Mouse (Mus musculus) neural tube, embryonic 14.5 days (tissue): ENCODE measurements around the gene Sorbs1. TPM values are rescaled to one million over a fixed set of nuclear protein-coding genes. Genes with fewer than 3 reads are reported as not detected.

Experiments
- ATAC-seq: fragments of 200-750 bp; cut with Nextera tagmentation; 2 replicates; pipeline ENCODE4 v1.8.0; 2017; ENCODE audit warnings: low read depth, mild to moderate bottlenecking, moderate TSS enrichment, moderate library complexity
- H3K27ac ChIP-seq: fragments of 300-500 bp; sonication (generic); 2 replicates; pipeline ENCODE4 v1.5.1; 2014; ENCODE audit warnings: low read depth, mild to moderate bottlenecking, control low read depth, low read length, moderate library complexity, mixed read lengths
- H3K27me3 ChIP-seq: fragments of 300-500 bp; sonication (generic); 2 replicates; pipeline ENCODE4 v1.6.1; 2014; ENCODE audit warnings: low read length; ENCODE audit not compliant: control insufficient read depth, insufficient read depth
- H3K36me3 ChIP-seq: fragments of 300-500 bp; sonication (generic); 2 replicates; pipeline ENCODE4 v1.6.1; 2014; ENCODE audit warnings: low read length, mixed read lengths; ENCODE audit not compliant: control insufficient read depth, insufficient read depth
- H3K4me1 ChIP-seq: fragments of 300-500 bp; sonication (generic); 2 replicates; pipeline ENCODE4 v1.6.1; 2014; ENCODE audit warnings: low read length; ENCODE audit not compliant: control insufficient read depth, insufficient read depth
- H3K4me2 ChIP-seq: fragments of 300-500 bp; sonication (generic); 2 replicates; pipeline ENCODE4 v1.6.1; 2014; ENCODE audit warnings: mild to moderate bottlenecking, low read depth, low read length, control low read depth
- H3K4me3 ChIP-seq: fragments of 300-500 bp; sonication (generic); 2 replicates; pipeline ENCODE4 v1.5.1; 2014; ENCODE audit warnings: low read depth, low read length, control low read depth, mixed read lengths
- H3K9ac ChIP-seq: fragments of 300-500 bp; sonication (generic); replicated peaks from 2 replicates; pipeline ENCODE4 v1.6.1; 2014; ENCODE audit warnings: low read depth, mild to moderate bottlenecking, control low read depth, low read length, mixed read lengths
- H3K9me3 ChIP-seq: fragments of 300-500 bp; sonication (generic); 2 replicates; pipeline ENCODE4 v1.6.1; 2016; ENCODE audit warnings: low read length; ENCODE audit not compliant: control insufficient read depth
- WGBS: fragments of 180-500 bp; shearing (Covaris S2); extraction: QIAGEN DNeasy Blood & Tissue Kit; methylation state at CpG from one replicate; pipeline ENCODE4 v1.1.7; 2014; 5-methylcytosine and 5-hydroxymethylcytosine counted together
- polyA plus RNA-seq: library from polyadenylated mRNA; unstranded; fragments of >200 nt; fragmentation: Nextera tagmentation; extraction: Ambion mirVana; gene quantifications from 2 replicates; pipeline ENCODE4 v1.2.1, GENCODE M21; 2014

Sorbs1 gene
- polyA plus RNA-seq, 1 experiment from 2014 or later = 117 TPM

DNA sequence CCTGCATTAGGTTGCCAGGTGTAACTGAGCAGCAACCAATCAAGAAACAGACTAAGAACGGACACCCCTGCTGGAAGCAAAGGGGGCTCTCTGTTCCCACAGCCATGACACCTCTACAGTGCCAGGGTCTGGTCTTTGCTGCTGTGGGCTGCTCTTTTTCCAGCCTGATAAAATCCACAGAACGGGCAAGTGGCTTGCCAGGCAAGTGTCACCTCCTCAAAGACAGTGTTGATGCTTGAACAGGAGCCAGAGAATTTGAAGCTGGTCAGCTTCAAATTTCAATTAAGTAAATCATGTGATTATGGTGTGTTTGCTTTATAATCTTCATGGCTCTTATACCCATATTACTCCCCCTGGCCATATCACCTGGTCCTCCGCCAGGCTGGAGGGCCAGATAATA lies 166.7 kb downstream of the Sorbs1 start:
- no peak for ATAC-seq
- no peak overlapping the region for H3K4me3 ChIP-seq
- no peaks in the 10 kb centered on the region for H3K27me3 ChIP-seq
- no peak overlapping the region for H3K27ac ChIP-seq
- H3K9me3 ChIP-seq = no peaks in the 10 kb centered on the region
- no peak overlapping the region for H3K9ac ChIP-seq
- 86% methylated on average over 3 of the region's 3 CpGs for WGBS
- no peak overlapping the region for H3K4me2 ChIP-seq
- H3K4me1 ChIP-seq = peaks cover 5% of the 10 kb centered on the region; the same call in 1 of the 2 replicates
- no peaks in the 10 kb centered on the region; the same call in 1 of the 2 replicates for H3K36me3 ChIP-seq

DNA sequence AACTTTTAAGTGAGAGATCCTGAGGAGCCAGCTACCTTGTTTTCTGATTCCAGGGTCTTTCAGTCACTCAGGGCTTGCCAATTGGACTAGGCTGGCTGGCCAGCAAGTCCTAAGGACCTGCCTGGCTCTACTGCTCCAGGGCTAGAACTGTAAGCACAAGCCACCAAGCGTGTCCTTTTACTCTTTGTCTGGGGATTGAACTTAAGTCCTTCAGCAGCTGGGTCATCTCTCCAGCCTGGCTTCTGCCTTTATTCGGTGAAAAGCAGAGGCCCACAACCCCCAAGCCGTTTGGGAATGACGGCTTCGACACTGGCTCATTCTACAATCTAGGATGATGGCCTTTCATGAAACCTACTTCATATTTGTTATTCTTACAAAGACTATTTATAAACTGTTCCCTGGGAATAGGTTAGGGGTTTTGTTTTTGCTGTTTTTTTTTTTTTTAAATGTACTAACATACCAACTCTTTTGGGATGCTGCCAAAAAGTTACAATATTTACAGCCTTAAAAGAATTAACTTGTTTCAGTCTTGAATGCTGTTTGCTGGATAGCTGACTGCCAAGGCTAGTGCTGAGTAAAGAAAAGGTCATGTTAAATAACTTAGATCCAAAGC lies 167.2 kb downstream of the Sorbs1 start:
- H3K4me3 ChIP-seq = no peak overlapping the region
- no peak overlapping the region for H3K4me2 ChIP-seq
- H3K4me1 ChIP-seq = peaks cover 5% of the 10 kb centered on the region; the same call in 1 of the 2 replicates
- no peaks in the 10 kb centered on the region for H3K27me3 ChIP-seq
- H3K9me3 ChIP-seq = no peaks in the 10 kb centered on the region
- no peak overlapping the region for H3K9ac ChIP-seq
- no peaks in the 10 kb centered on the region; the same call in 1 of the 2 replicates for H3K36me3 ChIP-seq
- no peak for ATAC-seq
- peak overlapping the region; percentile 16; the same call in 1 of the 2 replicates for H3K27ac ChIP-seq
- WGBS = 62% methylated on average over 5 of the region's 5 CpGs

DNA sequence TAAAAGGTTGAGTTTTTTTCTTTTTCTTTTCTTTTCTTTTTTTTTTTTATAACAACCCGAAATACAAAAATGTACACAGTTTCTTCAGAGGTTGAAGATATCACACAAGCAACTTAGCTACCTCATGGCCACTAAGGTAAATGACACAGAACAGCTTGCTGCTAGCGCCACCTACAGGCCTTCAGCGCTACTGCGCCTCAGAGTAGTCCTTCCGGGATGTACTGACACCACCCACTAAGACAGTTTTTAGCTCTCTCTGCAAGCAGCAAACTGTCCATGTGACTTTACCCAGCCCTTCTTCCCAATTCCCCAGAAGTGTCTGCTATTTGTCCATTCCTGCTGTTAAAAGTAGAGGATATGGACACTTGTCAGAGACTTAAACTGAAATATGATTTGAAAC lies 167.9 kb downstream of the Sorbs1 start:
- H3K4me3 ChIP-seq = no peak overlapping the region
- no peaks in the 10 kb centered on the region for H3K27me3 ChIP-seq
- ATAC-seq = no peak
- H3K36me3 ChIP-seq = no peaks in the 10 kb centered on the region; the same call in 1 of the 2 replicates
- peaks cover 5% of the 10 kb centered on the region; the same call in 1 of the 2 replicates for H3K4me1 ChIP-seq
- no peaks in the 10 kb centered on the region for H3K9me3 ChIP-seq
- 15% methylated on average over 5 of the region's 5 CpGs for WGBS
- H3K4me2 ChIP-seq = no peak overlapping the region
- H3K9ac ChIP-seq = no peak overlapping the region
- H3K27ac ChIP-seq = no peak overlapping the region

DNA sequence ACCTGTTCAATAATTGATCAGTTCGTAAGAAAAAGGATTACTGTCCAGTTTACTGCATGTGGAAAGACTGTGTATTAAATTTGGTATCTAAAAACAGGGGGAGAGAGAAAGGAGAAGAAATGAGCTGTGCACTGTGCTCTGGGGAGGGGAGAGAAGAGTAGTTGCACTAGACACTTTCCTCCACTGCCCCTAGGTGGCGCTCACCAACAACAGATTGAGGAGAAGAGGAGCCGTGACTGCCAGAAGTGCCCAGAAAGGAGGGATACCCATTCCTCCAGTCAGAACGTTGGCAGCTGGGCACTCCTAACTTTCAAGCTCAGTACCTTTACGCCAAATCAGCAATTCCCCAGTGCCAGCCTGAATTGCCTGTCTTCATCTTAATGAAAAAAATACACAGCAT lies 170.6 kb downstream of the Sorbs1 start:
- ATAC-seq = peak; percentile 64; the same call in 1 of the 2 replicates
- WGBS = 9% methylated on average over 5 of the region's 5 CpGs

DNA sequence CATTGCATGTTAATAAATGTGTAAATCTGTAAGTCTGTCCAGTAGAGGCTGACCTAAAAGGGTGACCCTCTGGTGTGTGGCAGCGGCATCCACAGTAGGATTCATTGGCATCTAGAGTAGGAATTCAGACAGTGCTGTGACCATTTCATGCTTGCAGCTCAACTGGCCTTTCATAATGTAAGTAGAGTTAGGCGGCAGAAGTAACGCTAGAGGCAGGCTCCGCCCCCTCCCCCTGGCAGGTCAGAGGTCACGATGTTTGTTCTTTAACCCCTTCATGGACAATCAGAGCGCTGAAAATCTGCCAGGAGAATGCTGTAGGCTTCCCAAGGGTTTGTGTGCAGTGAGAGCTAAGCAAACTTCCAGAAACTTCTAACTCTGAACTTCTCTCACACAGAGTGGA lies 172.4 kb downstream of the Sorbs1 start:
- Histone ChIP-seq H3K36me3 (peaks cover 8% of the 10 kb centered on the region; the same call in 1 of the 2 replicates), H3K4me1 (no peaks in the 10 kb centered on the region), H3K4me3 (no peak overlapping the region), H3K9ac (no peak overlapping the region), H3K27me3 (no peaks in the 10 kb centered on the region), H3K9me3 (no peaks in the 10 kb centered on the region), H3K4me2 (no peak overlapping the region), H3K27ac (no peak overlapping the region)
- 20% methylated on average over 6 of the region's 6 CpGs for whole genome bisulfite sequencing
- no peak for ATAC-seq

More for the DNA sequence above, 170.6 kb downstream of the Sorbs1 start:
- Histone ChIP-seq H3K36me3 (peaks cover 4% of the 10 kb centered on the region), H3K4me2 (no peak overlapping the region), H3K9me3 (no peaks in the 10 kb centered on the region), H3K9ac (no peak overlapping the region), H3K27ac (no peak overlapping the region), H3K27me3 (no peaks in the 10 kb centered on the region), H3K4me3 (no peak overlapping the region), H3K4me1 (no peaks in the 10 kb centered on the region)

DNA sequence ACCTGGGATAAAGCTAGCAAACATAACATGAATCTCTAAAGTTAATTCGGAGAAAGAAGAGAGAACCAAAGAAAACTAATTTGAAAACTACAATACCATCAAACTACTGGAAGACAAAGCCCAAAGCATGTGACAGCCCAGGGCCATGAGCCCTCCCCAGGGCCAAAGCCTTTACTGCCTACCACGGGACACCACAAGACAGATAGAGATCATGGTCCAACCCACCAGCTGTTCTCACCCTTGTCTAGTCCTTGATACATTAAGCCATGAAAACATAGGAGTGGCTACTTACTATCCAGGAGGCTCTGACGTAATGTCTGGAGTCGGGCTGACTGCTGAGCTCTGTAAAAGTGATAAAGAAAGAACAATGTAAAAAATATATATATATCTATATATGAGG lies 176.9 kb downstream of the Sorbs1 start:
- Histone ChIP-seq H3K4me2 (no peak overlapping the region), H3K36me3 (peaks cover 8% of the 10 kb centered on the region; the same call in 1 of the 2 replicates), H3K27ac (no peak overlapping the region), H3K4me1 (no peaks in the 10 kb centered on the region), H3K27me3 (no peaks in the 10 kb centered on the region), H3K9me3 (no peaks in the 10 kb centered on the region), H3K9ac (no peak overlapping the region), H3K4me3 (no peak overlapping the region)
- ATAC-seq = no peak
- 85% methylated on average over 4 of the region's 4 CpGs for WGBS

DNA sequence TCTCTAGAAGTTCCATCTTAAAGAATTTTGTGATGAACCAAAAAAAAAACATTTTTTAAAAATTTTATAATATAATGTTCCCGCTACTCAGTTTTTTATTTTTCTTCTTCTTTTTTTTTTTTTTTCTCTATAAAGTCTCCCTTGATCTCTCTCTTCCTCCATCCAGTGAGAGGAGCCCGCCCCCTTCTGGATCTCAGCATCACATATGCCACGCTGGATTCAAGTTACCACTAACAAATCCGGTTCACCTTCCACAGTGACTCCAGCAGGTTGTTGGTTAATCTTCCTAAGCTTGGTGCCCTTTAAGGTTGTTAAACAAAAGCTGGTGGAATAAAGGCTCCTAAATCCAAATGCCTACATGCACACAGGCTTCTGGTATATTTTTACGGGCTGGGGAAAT lies 179.7 kb downstream of the Sorbs1 start:
- Histone ChIP-seq H3K4me3 (no peak overlapping the region), H3K27ac (no peak overlapping the region), H3K27me3 (no peaks in the 10 kb centered on the region), H3K9me3 (no peaks in the 10 kb centered on the region), H3K4me1 (no peaks in the 10 kb centered on the region), H3K36me3 (peaks cover 8% of the 10 kb centered on the region; the same call in 1 of the 2 replicates), H3K9ac (no peak overlapping the region), H3K4me2 (no peak overlapping the region)
- no peak for ATAC-seq
- 78% methylated on average over 5 of the region's 5 CpGs for WGBS

DNA sequence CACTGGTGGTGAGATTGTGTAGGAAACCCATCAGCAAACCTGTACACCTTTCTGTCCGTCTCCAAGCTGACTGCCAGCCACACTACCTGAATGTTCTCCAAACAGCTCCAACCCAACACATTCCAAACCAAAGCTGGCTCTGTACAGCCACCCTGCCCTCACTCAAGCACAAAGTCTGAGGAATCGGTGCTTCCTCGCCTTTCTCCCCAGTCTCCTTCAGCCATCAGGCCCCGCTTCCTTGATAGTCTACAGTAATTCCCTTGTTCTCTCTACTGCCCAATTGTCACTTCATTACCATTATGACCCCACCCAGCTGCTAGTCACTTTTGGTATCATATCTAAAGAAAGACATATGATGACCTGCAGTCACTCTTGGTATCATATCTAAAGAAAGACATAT lies 180.5 kb downstream of the Sorbs1 start:
- H3K9me3 ChIP-seq = no peaks in the 10 kb centered on the region
- no peak overlapping the region for H3K27ac ChIP-seq

DNA sequence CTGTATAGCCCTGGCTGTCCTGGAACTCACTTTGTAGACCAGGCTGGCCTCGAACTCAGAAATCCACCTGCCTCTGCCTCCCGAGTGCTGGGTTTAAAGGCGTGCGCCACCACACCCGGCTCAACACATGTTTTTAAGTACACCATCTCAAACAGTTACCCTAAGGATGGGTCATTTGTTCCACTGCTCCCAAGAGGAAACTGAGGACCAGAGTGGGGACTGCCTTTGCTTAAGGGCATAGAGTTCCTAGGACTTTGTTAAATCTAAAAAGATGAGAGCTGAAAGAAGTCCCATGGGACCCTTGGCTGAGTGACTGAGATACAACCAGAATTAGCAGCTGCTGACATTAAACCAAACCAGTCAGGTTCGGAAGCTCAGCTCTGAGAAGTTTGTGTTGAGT lies 181.3 kb downstream of the Sorbs1 start:
- peaks cover 8% of the 10 kb centered on the region for H3K36me3 ChIP-seq
- no peaks in the 10 kb centered on the region for H3K4me1 ChIP-seq
- H3K4me2 ChIP-seq = no peak overlapping the region
- H3K9me3 ChIP-seq = no peaks in the 10 kb centered on the region
- ATAC-seq = no peak
- WGBS = 90% methylated on average over 6 of the region's 6 CpGs
- no peak overlapping the region for H3K4me3 ChIP-seq
- H3K27me3 ChIP-seq = no peaks in the 10 kb centered on the region
- no peak overlapping the region for H3K27ac ChIP-seq
- no peak overlapping the region for H3K9ac ChIP-seq

More for the DNA sequence above, 180.5 kb downstream of the Sorbs1 start:
- no peak overlapping the region for H3K4me3 ChIP-seq
- H3K4me2 ChIP-seq = no peak overlapping the region
- no peak overlapping the region for H3K9ac ChIP-seq
- 93% methylated on average over 4 of the region's 4 CpGs for WGBS
- H3K27me3 ChIP-seq = no peaks in the 10 kb centered on the region
- 0 out of 2 replicates have a peak, but pooled peaks cover 4% of the 10 kb centered on the region for H3K36me3 ChIP-seq
- no peaks in the 10 kb centered on the region for H3K4me1 ChIP-seq
- no peak for ATAC-seq
